8 mouse cellular contexts compared by ENCODE assay signal in genomic region chr13:9191172-9192140, GRCm38 (mm10).
DNase-seq lines count a peak whose midpoint lies in the region; TF ChIP-seq lines count a peak whose summit lies in the region.

No protein-coding gene starts in this region.

- peak; percentile 43 to 44 for DNase-seq in cerebellum, adult 18-20 months
- no peak for DNase-seq in cerebellum, adult 9-11 months
- peak; percentile 79 for DNase-seq in 3134 (ENCODE audit: extremely low read depth, insufficient read length, low spot score)
- peak; percentile 37 for DNase-seq in cerebellum, adult 9-10 months
- DNase-seq in heart, adult 11 months: peak; percentile 97
- DNase-seq in layer of hippocampus, adult 2 months (ENCODE audit: low spot score in 2 of 2): peak; percentile 56 to 84
- DNase-seq in lung, postnatal 25 days (ENCODE audit: low spot score): peak; percentile 35
- peak; percentile 44 to 57 for DNase-seq in urinary bladder, postnatal 36 days (ENCODE audit: low spot score in 2 of 2)

- no peak for TF ChIP-seq CTCF in layer of hippocampus, adult 2 months (conservative IDR thresholded peaks at IDR 0.05)

- peak overlapping the region; percentile 70 for H3K27ac ChIP-seq in layer of hippocampus, adult 2 months

- peak overlapping the region; percentile 9; the same call in 1 of the 2 replicates for H3K4me3 ChIP-seq in layer of hippocampus, adult 2 months
